Mouse (Mus musculus): ENCODE measurements around the gene March5.
"Not testable (repeated sequence)": the region's sequence is repeated elsewhere in the genome, so short reads cannot be mapped to it uniquely, and the experiment has no call there.

The March5 gene

GRCm38 (mm10) chr19:37207303-37208175 is at the start of gene March5:
TSS of gene March5 (plus strand) at chr19:37207543.
- peak; percentile 94 for DNase-seq (ENCODE audit: low read depth)

DNA sequence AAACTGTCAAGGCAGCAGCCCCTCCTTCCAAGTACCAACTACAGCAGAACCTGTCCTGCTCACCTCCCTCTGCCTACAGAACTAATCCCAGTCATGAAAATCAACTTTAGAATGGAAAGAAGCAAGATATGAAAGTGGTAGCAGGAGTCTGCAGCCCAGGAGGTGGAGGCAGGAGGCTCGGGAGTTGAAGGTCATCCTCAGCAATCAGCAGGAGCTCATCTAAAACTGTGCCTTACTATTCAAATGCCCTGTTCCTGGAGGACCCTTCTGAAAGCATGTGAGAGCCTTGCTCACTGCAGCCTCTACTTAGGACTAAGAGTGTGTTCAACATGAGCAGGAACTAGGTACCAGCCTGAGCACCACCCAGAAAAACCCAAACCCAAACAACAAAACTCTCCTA is 35.2 kb upstream of the March5 start:
- DNase-seq (ENCODE audit: low read depth), result no peak

DNA sequence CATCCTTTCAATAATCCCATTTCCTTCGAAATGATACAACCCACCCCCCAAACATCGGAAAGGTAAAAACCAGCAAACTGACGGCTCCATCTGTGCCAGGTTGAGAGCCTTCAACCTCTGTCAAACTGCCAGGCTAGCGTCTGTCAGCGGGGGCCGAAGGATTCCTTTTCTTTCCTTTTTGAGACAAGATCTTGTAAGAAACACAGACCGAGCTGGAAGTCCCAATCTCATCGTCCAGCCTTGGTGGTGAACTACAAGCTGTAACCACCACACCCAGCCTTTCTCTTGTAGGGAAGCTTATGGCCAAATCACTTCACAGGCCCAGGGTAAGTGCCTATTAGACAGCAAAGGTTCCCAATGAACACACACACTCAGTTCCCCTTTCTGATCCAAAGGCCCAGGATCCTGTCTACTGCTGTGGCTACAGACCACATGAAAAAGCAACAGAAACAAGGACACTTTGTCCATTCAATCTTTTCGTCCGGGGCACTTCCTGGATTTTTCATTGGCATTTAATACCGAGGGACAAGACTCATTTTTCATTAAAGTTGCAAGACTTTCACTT is 34.7 kb upstream of the March5 start:
- no peak for DNase-seq (ENCODE audit: low read depth)

- no peak for DNase-seq (ENCODE audit: low read depth)
Measured at GRCm38 (mm10) chr19:37173331-37174115, 33.8 kb upstream of the March5 start.

GRCm38 (mm10) chr19:37174116-37174715 is 33.1 kb upstream of the March5 start:
- DNase-seq (ENCODE audit: low read depth), result peak; percentile 60

DNA sequence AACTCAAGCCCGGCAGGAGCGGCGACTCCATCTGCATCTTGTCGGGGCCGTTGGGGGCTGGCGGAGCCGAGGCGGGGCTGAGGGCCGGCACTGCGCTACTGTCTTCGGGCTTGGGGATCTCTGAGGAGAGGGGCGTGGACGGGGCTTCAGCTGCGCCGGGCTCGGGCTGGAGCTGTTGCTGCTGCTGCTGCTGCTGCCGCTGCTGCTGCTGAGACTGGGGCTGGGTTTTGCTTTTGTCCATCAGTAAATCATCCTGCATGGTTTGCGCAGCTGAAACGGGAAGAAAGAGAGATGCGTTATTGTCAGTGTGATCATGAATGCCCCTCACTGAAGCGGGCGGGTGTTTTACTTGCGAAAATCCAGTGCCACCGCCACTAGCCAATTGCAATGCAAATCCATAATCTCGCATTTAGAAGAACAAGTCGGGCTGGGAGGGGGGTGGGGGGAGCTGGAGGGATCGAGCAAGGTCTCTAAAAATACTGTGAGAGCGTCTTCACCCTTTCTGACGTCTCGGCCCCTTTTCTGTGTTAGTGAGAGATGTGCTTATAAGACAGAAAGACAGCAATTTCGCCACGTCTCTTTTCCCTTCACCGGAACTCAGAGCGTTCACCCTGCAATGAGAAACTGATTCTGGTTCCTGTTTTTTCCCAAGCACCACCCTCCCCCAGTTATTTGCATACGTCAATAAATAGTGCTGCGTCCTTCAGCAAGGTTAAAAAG is 32.5 kb upstream of the March5 start:
- DNase-seq (ENCODE audit: low read depth), result peak; percentile 79

- no peak for DNase-seq (ENCODE audit: low read depth)
Measured at GRCm38 (mm10) chr19:37175436-37175805, 31.9 kb upstream of the March5 start.

DNA sequence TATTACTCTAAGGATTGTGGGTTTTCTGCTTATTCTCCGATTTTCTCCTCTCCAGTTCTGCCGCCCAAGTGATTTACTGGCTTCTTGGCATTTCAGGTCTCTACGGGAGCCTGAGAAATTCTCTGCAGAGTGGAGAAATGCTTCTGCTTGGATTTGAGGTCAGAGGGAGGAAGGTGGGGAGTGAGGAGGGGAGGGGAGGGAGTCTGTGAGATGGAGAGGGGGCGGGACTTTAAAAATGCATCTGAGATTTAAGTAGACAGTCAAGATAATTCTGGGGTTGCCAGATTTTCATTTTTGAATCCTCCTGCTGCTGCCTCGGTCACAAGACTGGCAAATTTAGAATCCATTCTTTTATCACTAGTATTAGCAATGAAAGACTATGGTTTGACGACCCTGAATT is 31.4 kb upstream of the March5 start:
- DNase-seq (ENCODE audit: low read depth), result peak; percentile 69

- DNase-seq (ENCODE audit: low read depth), result no peak
Measured at GRCm38 (mm10) chr19:37176879-37177462, 30.4 kb upstream of the March5 start.

- peak; percentile 85 for DNase-seq (ENCODE audit: low read depth)
Measured at GRCm38 (mm10) chr19:37177819-37178708, 29.3 kb upstream of the March5 start.

GRCm38 (mm10) chr19:37188366-37188948 is 18.9 kb upstream of the March5 start:
- no peak for DNase-seq (ENCODE audit: low read depth)

- DNase-seq (ENCODE audit: low read depth), result peak; percentile 69
Measured at GRCm38 (mm10) chr19:37192475-37193058, 14.8 kb upstream of the March5 start.

DNA sequence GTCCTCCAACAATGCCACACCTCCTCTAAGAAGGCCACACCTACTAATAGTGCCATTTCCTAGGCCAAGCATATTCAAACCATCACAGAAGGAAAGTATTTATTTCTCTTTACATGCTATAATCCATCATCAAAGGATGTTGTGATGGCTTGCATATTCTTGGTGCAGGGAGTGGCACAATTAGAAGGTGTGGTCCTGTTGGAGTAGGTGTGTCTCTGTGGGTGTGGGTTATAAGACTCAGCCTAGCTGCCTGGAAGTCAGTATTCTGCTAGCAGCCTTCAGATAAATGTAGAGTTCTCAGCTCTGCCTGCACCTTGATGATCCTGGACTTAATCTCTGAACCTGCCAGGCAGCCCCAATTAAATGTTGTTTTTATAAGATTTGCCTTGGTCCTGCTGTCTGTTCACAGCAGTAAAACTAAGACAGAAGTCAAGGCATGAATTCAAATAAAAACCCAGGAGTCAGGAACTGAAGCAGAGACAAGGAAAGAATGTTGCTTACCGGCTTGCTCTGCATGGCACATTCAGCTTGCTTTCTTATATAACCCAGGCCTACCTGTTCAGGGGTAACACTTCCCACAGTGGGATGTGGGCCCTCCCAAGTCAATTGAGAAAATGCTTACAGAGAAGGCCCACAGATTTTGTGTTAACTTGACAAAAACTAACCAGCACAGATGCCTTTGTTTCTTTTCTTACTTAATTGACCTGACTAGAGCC is 9.0 kb upstream of the March5 start:
- DNase-seq (ENCODE audit: low read depth), result no peak

DNA sequence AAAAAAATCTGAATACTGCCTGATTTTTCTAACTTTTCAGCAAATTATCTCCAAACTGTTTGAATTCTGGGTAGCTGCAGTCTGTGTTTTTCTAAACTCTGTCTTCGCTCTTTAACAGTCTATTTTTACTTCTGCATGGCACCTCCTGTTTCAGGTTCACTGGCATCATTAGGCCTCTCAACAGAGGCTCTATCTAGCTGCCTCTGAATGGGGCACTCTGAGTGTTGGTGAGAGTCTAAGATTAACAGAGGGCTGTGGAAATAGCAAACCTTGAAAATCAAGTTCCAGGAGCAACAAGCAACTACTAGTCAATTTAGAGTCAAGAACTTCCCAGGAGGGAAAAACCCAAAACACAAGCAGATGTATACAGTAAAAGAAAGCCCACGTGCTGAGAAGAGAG is 7.5 kb upstream of the March5 start:
- no peak for DNase-seq (ENCODE audit: low read depth)

- no peak for DNase-seq (ENCODE audit: low read depth)
Measured at GRCm38 (mm10) chr19:37203371-37203770, 4.0 kb upstream of the March5 start.

DNA sequence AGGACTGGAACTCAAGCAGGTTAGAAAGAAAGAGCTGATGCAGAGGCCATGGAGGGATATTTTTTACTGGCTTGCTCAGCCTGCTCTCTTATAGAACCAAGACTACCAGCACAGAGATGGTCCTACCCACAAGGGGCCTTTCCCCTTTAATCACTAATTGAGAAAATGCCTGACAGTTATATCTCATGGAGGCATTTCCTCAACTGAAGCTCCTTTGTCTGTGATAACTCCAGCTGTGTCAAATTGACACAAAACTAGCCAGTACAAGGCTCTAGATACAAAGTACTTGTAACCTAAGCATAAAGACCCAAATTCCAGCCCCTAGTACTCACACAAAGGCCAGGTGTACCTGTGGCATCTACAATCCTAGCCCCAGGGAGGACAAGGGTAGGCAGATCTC is 2.2 kb upstream of the March5 start:
- not testable (repeated sequence) for DNase-seq (ENCODE audit: low read depth)

DNA sequence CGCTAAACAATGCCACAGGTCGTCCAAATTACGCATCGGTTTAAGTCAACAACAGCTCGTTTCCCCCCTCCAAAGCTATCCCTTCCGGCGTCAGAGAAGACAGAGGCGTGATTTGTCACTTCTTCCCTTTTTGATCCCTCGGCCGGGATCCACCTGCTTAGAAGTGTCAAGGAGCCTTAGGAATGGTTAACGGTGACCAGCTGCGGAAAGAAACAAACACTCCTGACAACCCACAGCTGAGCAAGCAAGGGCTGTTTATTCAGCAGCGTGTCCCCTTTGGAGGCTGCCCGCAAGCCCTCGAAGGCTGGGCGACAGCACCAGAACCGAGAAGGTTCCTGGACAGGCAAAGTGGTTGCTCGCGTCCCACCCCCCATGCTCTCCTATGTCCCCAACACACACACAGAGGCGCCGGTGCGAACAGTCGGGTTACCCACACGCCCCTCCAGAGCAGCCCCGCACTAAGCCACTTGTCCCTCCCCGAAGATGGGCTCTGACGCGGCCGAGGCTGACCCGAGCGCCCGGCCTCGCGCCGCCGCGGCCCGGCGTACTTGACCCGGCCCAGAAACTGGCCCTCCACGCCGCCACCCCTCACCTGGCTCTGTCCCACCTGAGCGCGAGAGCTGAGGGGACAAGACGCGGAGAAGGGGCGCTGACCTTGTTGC is 571 bp upstream of the March5 start:
- peak; percentile 61 for DNase-seq (ENCODE audit: low read depth)

- peak; percentile 87 for DNase-seq (ENCODE audit: low read depth)
Measured at GRCm38 (mm10) chr19:37208176-37208755, 923 bp downstream of the March5 start, which contains the start of gene Cpeb3. TSS of gene Cpeb3 (minus strand) at chr19:37208601.

Measured in NIH3T3 (cell line).